25 mouse cellular contexts compared by ENCODE assay signal in genomic region chr1:183712895-183713294, GRCm38 (mm10).
"Had no signal": no experiment of that assay in that cellular context is flagged by ENCODE, and none has a peak within 500 bp of the region (broad histone marks: within the 10 kb centered on the region; RNA-seq: fewer than 3 reads in every experiment).

No protein-coding gene starts in this region.

- H3K4me2 ChIP-seq: heart, embryonic 11.5 days; heart, embryonic 13.5 days; heart, embryonic 15.5 days; hindbrain, embryonic 13.5 days; hindbrain, embryonic 15.5 days; kidney, embryonic 15.5 days; limb, embryonic 13.5 days; limb, embryonic 15.5 days had no signal

- H3K9ac ChIP-seq: heart, embryonic 13.5 days; heart, embryonic 15.5 days; hindbrain, embryonic 13.5 days; hindbrain, embryonic 15.5 days; kidney, embryonic 15.5 days; limb, embryonic 13.5 days; limb, embryonic 15.5 days had no signal

- ATAC-seq: hindbrain, postnatal 0 days; intestine, embryonic 16.5 days had no signal

- DNase-seq: gastrocnemius, postnatal 14 days; gastrocnemius, postnatal 36 days; heart, adult 11 months; heart, adult 2 months; heart, postnatal 14 days; heart, postnatal 36 days; kidney, adult 11 months; kidney, adult 2 months; kidney, adult 9 months; kidney, postnatal 14 days; kidney, postnatal 36 days; layer of hippocampus, adult 9-11 months; layer of hippocampus, postnatal 36 days; left cerebral cortex, postnatal 4 days had no signal

- H3K27me3 ChIP-seq: heart, embryonic 15.5 days; hindbrain, embryonic 13.5 days; hindbrain, embryonic 15.5 days; kidney, embryonic 15.5 days; limb, embryonic 13.5 days; limb, embryonic 15.5 days had no signal

- H3K27ac ChIP-seq: heart, adult 2 months; heart, embryonic 13.5 days; heart, embryonic 15.5 days; hindbrain, embryonic 13.5 days; hindbrain, embryonic 15.5 days; hindbrain, postnatal 0 days; kidney, embryonic 15.5 days; kidney, postnatal 0 days; limb, embryonic 13.5 days; limb, embryonic 15.5 days had no signal

- H3K4me1 ChIP-seq: heart, embryonic 13.5 days; kidney, embryonic 15.5 days; limb, embryonic 15.5 days had no signal

- H3K36me3 ChIP-seq: heart, embryonic 13.5 days; heart, embryonic 15.5 days; hindbrain, embryonic 13.5 days; hindbrain, embryonic 15.5 days; kidney, embryonic 15.5 days; limb, embryonic 13.5 days; limb, embryonic 15.5 days had no signal

- H3K9me3 ChIP-seq: heart, embryonic 13.5 days; heart, embryonic 15.5 days; hindbrain, embryonic 13.5 days; hindbrain, embryonic 15.5 days; kidney, embryonic 15.5 days; limb, embryonic 13.5 days; limb, embryonic 15.5 days had no signal

- H3K4me3 ChIP-seq: heart, adult 2 months; heart, embryonic 13.5 days; heart, embryonic 15.5 days; hindbrain, embryonic 13.5 days; hindbrain, embryonic 15.5 days; kidney, embryonic 15.5 days; limb, embryonic 13.5 days; limb, embryonic 15.5 days had no signal
